Mouse (Mus musculus) liver, embryonic 14.5 days (tissue): ENCODE results near the gene P2ry6. TPM values are rescaled to one million over a fixed set of nuclear protein-coding genes. Genes with fewer than 3 reads are reported as not detected.

ENCODE experiments used
- ATAC-seq: fragments of 200-750 bp; cut with Nextera tagmentation; 2 replicates; pipeline ENCODE4 v1.8.0; 2017; ENCODE audit warnings: moderate number of reproducible peaks, mild to moderate bottlenecking, moderate library complexity; ENCODE audit not compliant: insufficient read depth
- DNase-seq, 3 experiments: peaks; one replicate each; pipeline ENCODE4 v3.0.0-alpha.2; 2012 to 2013; ENCODE audit warnings: low read depth in 3 of 3, low spot score in 3 of 3
- H3K27ac ChIP-seq: fragments of 300-500 bp; sonication (generic); 2 replicates; pipeline ENCODE4 v1.5.1; 2014; ENCODE audit warnings: moderate library complexity, mild to moderate bottlenecking, control low read depth, inconsistent platforms
- H3K27me3 ChIP-seq: fragments of 300-500 bp; sonication (generic); 2 replicates; pipeline ENCODE4 v1.6.1; 2014; ENCODE audit warnings: mild to moderate bottlenecking, low read length, moderate library complexity; ENCODE audit not compliant: control insufficient read depth, insufficient read depth
- H3K36me3 ChIP-seq: fragments of 300-500 bp; sonication (generic); replicated peaks from 2 replicates; pipeline ENCODE4 v1.6.1; 2014; ENCODE audit warnings: low read depth; ENCODE audit not compliant: control insufficient read depth, insufficient read depth
- H3K4me1 ChIP-seq, 2 experiments: fragments of 200-500 bp in 1 of 2; fragments of 300-500 bp in 1 of 2; sonication (generic) in 1 of 2; replicated peaks; 2 replicates each; pipeline ENCODE4 v1.6.1; 2012 to 2014; ENCODE audit warnings: antibody characterized with exemption in 1 of 2, inconsistent platforms in 1 of 2, low read length in 1 of 2; ENCODE audit not compliant: control insufficient read depth in 2 of 2, insufficient read depth in 2 of 2
- H3K4me2 ChIP-seq: fragments of 300-500 bp; sonication (generic); 2 replicates; pipeline ENCODE4 v1.6.1; 2014; ENCODE audit warnings: low read depth, mild to moderate bottlenecking, control low read depth, moderate library complexity
- H3K4me3 ChIP-seq, 2 experiments: fragments of 200-500 bp in 1 of 2; fragments of 300-500 bp in 1 of 2; sonication (generic) in 1 of 2; 2 replicates each; pipeline ENCODE4 v1.5.1; 2012 to 2014; ENCODE audit warnings: low read depth in 2 of 2, low read length in 2 of 2, mild to moderate bottlenecking in 2 of 2, control low read depth in 1 of 2, inconsistent platforms in 1 of 2, moderate library complexity in 1 of 2; ENCODE audit not compliant: insufficient read depth in 1 of 2
- H3K9ac ChIP-seq: fragments of 300-500 bp; sonication (generic); replicated peaks from 2 replicates; pipeline ENCODE4 v1.6.1; 2014; ENCODE audit warnings: mild to moderate bottlenecking, control low read depth, moderate library complexity
- H3K9me3 ChIP-seq: fragments of 300-500 bp; sonication (generic); 2 replicates; pipeline ENCODE4 v1.6.1; 2016; ENCODE audit warnings: low read length, mixed read lengths; ENCODE audit not compliant: control insufficient read depth
- CTCF ChIP-seq: IDR thresholded peaks from 2 replicates; pipeline ENCODE4 v1.5.1; 2016; ENCODE audit warnings: antibody characterized with exemption, low read depth, control low read depth
- EP300 ChIP-seq: IDR thresholded peaks from 2 replicates; pipeline ENCODE4 v1.6.1; 2016; ENCODE audit warnings: antibody characterized with exemption, low read depth
- WGBS: fragments of 180-500 bp; shearing (Covaris S2); extraction: QIAGEN DNeasy Blood & Tissue Kit; methylation state at CpG from one replicate; pipeline ENCODE4 v1.1.7; 2014; ENCODE audit not compliant: insufficient replicate concordance; 5-methylcytosine and 5-hydroxymethylcytosine counted together
- polyA plus RNA-seq, 2 experiments: library from polyadenylated mRNA; depleted of rRNA in 1 of 2; stranded (reverse) in 1 of 2; unstranded in 1 of 2; fragments of >200 nt; fragmentation: Nextera tagmentation in 1 of 2; extraction: Ambion mirVana in 1 of 2; gene quantifications; 2 replicates each; pipeline versions ENCODE4 v1.2.1 to v1.2.3; 2012 to 2014

Gene P2ry6
- polyA plus RNA-seq, 2 experiments = 2.0 to 2.9 TPM

DNA sequence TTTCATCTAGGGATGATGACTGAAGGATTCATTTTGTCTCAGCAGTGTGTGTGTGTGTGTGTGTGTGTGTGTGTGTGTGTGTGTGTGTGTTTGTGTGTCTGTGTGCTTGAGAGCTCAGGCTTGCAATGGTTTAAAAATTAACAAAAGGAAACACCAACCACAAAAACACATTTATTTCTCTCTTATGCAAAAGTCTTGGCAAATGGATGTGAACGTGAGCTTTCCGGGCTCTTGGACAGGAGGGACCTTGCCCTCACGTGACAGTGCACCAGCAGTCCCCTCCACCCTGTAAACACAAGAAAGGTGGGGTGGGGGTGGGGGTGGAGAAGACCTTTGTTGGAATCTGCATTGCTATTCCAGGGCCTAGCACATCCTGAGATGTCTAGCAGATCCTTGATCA, 37.0 kb downstream of the P2ry6 start:
- no peaks in the 10 kb centered on the region for H3K36me3 ChIP-seq
- no peak overlapping the region for H3K4me3 ChIP-seq
- ATAC-seq (no peak), DNase-seq (no peak)
- no peaks in the 10 kb centered on the region for H3K9me3 ChIP-seq
- H3K27ac ChIP-seq = no peak overlapping the region
- no peak overlapping the region for H3K9ac ChIP-seq
- H3K4me2 ChIP-seq = no peak overlapping the region
- TF ChIP-seq EP300 = no peak
- TF ChIP-seq CTCF = no peak
- H3K4me1 ChIP-seq = 0 out of 4 replicates have a peak, but pooled peaks cover 0 to 3% of the 10 kb centered on the region in 2 experiments
- peaks cover 4% of the 10 kb centered on the region; the same call in 1 of the 2 replicates for H3K27me3 ChIP-seq
- WGBS = 61% methylated on average over 3 of the region's 3 CpGs

- Histone ChIP-seq H3K27ac (no peak overlapping the region), H3K4me1 (0 out of 4 replicates have a peak, but pooled peaks cover 0 to 3% of the 10 kb centered on the region in 2 experiments), H3K27me3 (peaks cover 36% of the 10 kb centered on the region), H3K9ac (no peak overlapping the region), H3K4me3 (no peak overlapping the region), H3K4me2 (no peak overlapping the region), H3K9me3 (no peaks in the 10 kb centered on the region), H3K36me3 (no peaks in the 10 kb centered on the region)
- no peak for DNase-seq
- no peak for ATAC-seq
- TF ChIP-seq EP300 (no peak), CTCF (no peak)
Observed at GRCm38 (mm10) chr7:100933520-100933919, 40.9 kb downstream of the P2ry6 start.

GRCm38 (mm10) chr7:100932481-100933007, 41.9 kb downstream of the P2ry6 start:
- WGBS = under 1% methylated on average over 27 of the region's 27 CpGs
- Histone ChIP-seq H3K27me3 (peaks cover 36% of the 10 kb centered on the region), H3K9ac (no peak overlapping the region), H3K4me3 (peak overlapping the region; percentile 54 to 63), H3K27ac (no peak overlapping the region), H3K36me3 (no peaks in the 10 kb centered on the region), H3K4me1 (peaks cover 0 to 3% of the 10 kb centered on the region in 2 experiments; a peak in 1 of 4 replicates), H3K4me2 (peak overlapping the region; percentile 70), H3K9me3 (no peaks in the 10 kb centered on the region)
- peak; percentile 76 for ATAC-seq
- DNase-seq = peak; percentile 47 to 64 (median 57)
- TF ChIP-seq EP300 = no peak
- peak; percentile 76 for TF ChIP-seq CTCF

DNA sequence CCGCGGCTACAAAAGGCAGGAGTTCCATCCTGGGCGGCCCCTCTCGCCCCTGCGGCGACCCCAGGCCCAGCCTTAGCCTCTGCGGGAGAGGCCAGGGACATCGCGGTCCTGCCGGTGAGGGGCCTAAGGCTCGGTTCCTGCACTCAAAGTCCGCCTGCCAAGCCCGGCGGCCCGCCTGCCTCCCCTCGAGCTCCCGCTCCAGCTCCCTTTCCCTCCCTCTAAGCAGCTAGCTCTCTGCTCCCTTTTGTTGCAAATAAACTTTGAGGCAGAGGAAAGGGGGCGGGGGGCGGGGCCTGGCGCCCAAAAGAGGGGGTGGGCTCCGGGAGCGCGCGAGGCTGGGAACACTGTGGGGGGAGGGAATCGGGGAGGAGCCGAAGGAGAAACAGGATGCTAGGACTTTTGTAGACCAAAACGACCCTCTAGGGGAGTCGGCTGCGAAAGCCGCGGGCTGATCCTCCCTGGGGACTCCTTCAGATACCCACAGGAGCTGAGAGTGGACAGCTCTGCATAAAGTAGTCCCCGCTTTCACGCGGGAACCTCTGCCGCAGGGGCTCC, 42.4 kb downstream of the P2ry6 start, which contains the start of gene Arhgef17:
Gene Arhgef17, minus strand, starts transcription at position 182 of the 555 bp plus-strand sequence.
- peaks cover 36% of the 10 kb centered on the region for H3K27me3 ChIP-seq
- ATAC-seq = peak; percentile 59
- no peaks in the 10 kb centered on the region for H3K36me3 ChIP-seq
- DNase-seq = peak in 1 of 3 experiments; percentile 10
- H3K4me2 ChIP-seq = peak within 1 kb of the TSS; percentile 70
- peaks cover 0 to 3% of the 10 kb centered on the region in 2 experiments; a peak in 1 of 4 replicates for H3K4me1 ChIP-seq
- TF ChIP-seq EP300 (no peak), CTCF (no peak)
- H3K4me3 ChIP-seq = peak within 1 kb of the TSS; percentile 54 to 63
- WGBS = 1% methylated on average over 35 of the region's 35 CpGs
- no peak within 1 kb of the TSS for H3K27ac ChIP-seq
- H3K9ac ChIP-seq = no peak within 1 kb of the TSS; the same call in 1 of the 2 replicates
- no peaks in the 10 kb centered on the region for H3K9me3 ChIP-seq

GRCm38 (mm10) chr7:100931316-100931925, 43.0 kb downstream of the P2ry6 start:
- Histone ChIP-seq H3K36me3 (no peaks in the 10 kb centered on the region), H3K4me2 (peak overlapping the region; percentile 70), H3K4me3 (peak overlapping the region; percentile 32 to 54), H3K9ac (no peak overlapping the region; the same call in 1 of the 2 replicates), H3K27ac (no peak overlapping the region), H3K4me1 (peaks cover 0 to 4% of the 10 kb centered on the region in 2 experiments; a peak in 1 of 4 replicates), H3K9me3 (no peaks in the 10 kb centered on the region), H3K27me3 (peaks cover 36% of the 10 kb centered on the region)
- TF ChIP-seq EP300 (no peak), CTCF (no peak)
- ATAC-seq (peak; percentile 1; the same call in 1 of the 2 replicates), DNase-seq (no peak)
- WGBS = under 1% methylated on average over 73 of the region's 73 CpGs
